Mouse (Mus musculus) frontal cortex, postnatal 36 days (tissue): ENCODE results near the gene Cyp4f18.
"Not testable (repeated sequence)": the region's sequence is repeated elsewhere in the genome, so short reads cannot be mapped to it uniquely, and the experiment has no call there.

Experiments
- DNase-seq, 2 experiments: peaks; one replicate each; pipeline ENCODE4 v3.0.0; 2022; ENCODE audit warnings: low spot score in 2 of 2

The Cyp4f18 gene

GRCm38 (mm10) chr8:72009473-72009872, at the start of gene Cyp4f18:
Cyp4f18 (minus strand) TSS chr8:72009626.
- no peak for DNase-seq

GRCm38 (mm10) chr8:72057643-72058042, 48.2 kb upstream of the Cyp4f18 start:
- DNase-seq, result not testable (repeated sequence)

DNA sequence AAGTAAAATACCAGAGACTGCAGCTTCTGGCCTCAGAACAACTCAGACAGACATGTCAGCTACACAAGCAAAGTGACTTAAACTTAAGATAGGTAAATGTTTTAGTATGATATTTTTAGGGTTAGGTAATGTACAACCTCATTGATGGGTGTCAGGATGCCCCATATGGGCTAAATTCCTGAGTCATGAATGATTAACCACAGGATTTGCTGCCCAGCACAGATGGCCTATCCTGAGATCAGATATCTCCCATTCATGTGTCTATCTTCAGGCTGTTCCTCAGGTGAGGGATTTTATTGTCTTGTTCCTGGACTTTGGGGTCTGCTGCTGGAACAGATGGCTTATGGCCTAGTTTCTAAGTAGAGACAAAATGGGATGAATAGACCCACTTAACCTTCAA, 45.2 kb upstream of the Cyp4f18 start:
- not testable (repeated sequence) for DNase-seq

DNA sequence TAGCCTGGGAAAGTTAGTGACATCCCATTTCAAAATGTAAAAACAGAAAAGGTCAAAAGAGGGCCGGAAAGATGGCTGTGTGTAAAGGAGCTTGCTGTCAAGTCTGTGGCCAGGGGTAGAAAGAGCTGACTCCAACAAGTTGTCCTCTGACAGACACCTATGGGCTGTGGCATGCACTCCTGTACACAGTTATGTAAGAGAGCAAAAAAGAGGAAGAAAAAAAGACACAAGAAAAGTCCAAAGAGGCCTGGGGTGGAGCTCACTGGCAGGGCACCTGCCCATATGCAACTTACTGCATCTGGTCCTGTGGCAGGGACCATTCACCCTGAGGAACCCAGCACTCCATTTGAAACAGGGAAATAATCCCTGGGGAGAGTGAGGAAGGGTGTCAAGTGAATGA, 33.1 kb upstream of the Cyp4f18 start:
- DNase-seq, result no peak

DNA sequence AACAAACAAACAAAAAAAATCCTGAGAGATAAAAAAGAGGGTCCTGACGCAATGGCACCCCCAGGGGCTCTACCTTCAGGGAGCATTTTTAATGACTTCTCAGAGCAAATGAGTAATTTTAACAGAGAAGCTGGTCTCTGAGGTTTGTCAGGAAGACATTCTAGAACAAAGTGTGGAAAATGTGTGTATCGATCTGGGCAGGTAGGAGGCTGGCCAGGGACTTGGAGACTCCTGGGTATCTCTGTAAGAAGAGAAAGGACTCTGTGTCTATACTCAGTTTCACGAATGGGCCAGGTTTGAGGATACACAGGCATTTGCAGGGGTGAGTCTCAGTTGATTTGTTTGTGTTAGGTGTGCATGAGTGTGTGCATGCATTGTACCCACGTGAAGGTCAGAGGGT, 31.5 kb upstream of the Cyp4f18 start, which contains the start of gene Olfr372:
Gene Olfr372, plus strand, starts transcription at position 301 of the 400 bp plus-strand sequence.
- DNase-seq, result not testable (repeated sequence)

DNA sequence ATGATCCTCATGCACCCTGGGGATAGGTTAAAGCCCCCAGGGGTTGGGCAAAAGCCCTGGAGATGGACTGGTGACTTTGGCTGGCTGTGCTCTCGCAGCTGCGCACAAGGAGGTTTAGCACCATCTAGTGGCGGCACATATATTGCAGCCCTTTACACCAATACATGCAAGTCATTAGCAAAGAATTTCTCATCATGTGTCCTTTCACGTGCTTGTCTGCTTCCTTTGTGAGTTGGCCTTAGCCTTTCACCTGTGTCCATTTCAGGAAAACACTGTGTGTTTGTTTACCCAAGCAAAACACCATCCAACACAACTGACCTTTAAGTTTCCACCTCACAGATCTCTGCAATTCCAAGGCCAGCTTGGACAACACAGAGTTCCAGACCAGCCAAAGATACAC, 23.5 kb upstream of the Cyp4f18 start:
- peak; percentile 22 to 55 for DNase-seq

GRCm38 (mm10) chr8:72024886-72025285, 15.5 kb upstream of the Cyp4f18 start:
- DNase-seq, result peak; percentile 19 to 48

GRCm38 (mm10) chr8:72019816-72020215, 10.4 kb upstream of the Cyp4f18 start:
- DNase-seq, result no peak

DNA sequence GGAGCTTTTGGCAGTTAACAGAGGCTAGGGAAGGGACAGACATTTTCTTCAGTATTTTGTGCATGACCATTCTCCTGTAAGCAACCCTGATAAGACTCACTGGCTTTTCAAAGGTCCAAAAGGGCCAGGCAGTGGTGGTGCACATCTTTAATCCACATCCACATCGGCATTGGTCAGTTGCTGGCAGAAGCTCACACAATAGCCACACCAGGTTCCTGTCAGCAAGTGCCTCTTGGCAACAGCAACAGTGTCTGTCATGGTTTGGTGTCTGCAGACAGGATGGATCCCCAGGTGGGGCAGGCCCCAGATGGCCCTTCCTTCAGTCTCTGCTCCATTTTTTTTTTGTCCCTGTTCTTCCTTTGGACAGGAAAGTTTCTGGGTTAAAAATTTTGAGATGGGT, 9.6 kb upstream of the Cyp4f18 start:
- not testable (repeated sequence) for DNase-seq

GRCm38 (mm10) chr8:72018141-72018540, 8.7 kb upstream of the Cyp4f18 start:
- DNase-seq, result peak; percentile 2 to 28

- not testable (repeated sequence) for DNase-seq
These were observed 7.9 kb upstream of the Cyp4f18 start for GRCm38 (mm10) chr8:72017339-72017738.

GRCm38 (mm10) chr8:72013506-72014228, 4.2 kb upstream of the Cyp4f18 start:
- DNase-seq, result not testable (repeated sequence)

GRCm38 (mm10) chr8:72008134-72008641, 1.2 kb downstream of the Cyp4f18 start:
- no peak for DNase-seq

DNA sequence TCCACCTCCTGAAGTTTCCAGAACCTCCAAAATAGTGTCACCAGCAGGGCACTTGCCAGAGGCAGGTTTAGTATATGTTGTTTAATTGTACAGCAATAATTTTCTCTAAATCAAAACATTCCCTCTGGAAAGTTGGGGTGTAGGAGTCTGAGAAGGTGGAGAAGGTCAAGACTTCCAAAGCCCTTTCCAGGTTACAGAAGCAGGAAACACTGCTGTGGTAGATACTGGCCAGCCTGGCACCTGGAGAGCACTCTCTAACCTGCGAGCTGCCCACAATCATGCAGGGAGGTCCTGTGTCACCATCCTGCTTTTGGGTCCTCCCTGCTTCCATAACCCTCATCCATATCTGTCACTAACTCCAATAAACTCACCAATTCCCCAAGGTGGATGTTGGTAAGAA, 2.7 kb downstream of the Cyp4f18 start:
- DNase-seq, result no peak

DNA sequence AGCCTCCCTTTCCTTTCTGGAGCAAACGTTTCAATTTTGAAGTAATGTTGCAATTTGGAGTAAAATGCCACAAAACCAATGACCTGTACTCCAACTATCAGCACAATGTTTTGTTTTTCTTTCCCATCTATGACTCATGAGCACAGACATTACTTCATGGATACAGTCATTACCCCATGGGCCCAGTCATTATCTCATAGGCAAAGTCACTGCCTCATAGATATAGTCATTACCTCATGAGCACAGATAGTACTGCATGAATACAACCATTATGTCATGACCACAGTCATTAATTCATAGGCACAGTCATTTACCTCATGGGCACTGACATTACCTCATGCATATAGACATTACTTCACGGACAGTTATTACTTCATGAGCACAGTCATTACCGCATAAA, 3.5 kb downstream of the Cyp4f18 start:
- no peak for DNase-seq

DNA sequence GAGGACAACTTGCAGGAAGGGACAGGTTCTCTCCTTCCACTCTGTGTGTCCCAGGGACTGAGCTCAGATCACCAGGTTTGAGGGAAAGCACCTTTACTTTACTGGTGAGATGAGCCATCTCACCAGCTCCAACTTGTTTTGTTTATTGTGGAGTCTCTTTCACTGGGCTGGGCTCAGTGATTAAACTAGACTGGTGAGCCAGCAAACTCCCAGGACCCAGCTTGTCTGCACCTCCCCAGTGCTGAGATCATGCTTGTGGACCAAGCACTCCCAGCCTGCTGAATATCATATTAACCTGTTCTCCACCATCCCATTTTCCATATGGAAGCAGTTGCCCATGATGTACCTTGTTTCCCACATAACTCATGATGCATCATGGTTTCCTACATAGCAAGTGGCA, 6.5 kb downstream of the Cyp4f18 start:
- DNase-seq, result no peak

- DNase-seq, result no peak
These were observed 9.2 kb downstream of the Cyp4f18 start for GRCm38 (mm10) chr8:72000223-72000622.

GRCm38 (mm10) chr8:71999434-71999833, 10.0 kb downstream of the Cyp4f18 start:
- no peak for DNase-seq

DNA sequence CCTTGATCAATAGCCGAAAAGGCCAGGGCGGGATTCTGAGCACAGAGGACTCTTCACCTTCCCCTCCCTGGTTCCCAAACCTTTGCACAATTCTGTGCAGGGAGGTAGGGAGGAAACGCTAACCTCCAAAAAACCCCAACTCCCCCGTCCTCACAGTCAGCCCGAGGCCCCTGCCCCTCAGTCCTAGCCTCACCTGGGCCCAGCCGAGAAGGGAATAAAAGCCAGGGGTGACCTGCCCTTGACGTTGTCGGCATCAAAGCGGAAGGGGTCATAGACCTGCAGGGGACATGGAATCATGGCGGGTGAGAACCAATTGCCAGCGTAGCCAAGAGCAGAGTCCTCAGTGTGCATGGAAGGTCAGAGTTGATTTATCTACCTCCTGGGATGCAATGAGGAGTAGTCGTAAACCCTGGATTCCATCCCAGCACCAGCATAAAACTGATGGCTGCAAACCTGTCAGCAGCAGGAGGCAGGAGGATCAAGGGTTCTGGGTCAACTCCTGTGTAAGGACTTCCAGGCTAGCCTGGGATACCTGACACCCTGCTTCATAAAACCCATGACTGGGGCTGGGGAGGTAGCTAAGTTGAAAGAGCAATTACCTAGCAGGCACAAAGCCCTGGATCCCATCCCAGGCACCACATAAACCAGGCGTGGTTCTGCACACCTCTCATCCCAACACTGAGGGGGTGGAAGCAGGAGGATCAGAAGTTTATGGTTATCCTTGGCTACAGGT, 20.4 kb downstream of the Cyp4f18 start:
- no peak for DNase-seq

DNA sequence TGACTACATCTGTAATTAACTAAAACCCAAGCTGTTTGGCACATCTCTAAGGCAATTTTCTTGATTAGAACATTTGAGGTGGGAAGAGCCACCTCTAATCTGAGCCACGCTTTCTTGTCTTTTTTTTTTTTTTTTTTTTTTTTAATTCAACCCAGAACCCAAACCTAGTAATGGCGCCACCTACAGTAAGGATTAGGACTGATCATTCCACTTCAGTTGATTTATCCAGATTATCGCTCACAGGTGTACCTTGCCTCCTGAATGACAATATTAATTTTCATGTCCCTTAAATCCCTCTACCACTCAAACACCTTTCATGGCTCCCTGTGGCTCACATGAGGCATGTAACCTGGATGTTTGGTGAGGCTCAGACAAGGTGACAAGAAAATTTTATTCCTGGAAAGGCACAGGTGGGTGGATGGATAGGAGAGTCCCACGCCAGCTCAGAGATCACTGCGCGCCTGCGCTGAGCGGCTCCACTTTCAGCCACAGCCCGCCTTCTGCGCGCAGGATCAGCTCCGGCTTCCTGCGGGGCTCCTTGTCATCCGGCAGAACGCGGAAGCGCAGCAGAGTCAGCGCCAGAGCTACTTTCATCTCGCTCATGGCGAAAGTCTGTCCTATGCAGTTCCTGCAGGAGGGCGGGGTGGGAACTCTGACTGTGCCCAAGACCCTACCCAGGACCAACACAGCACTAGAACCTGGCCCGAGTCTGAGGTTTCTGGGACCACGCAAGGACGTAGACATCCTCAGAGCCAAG, 21.1 kb downstream of the Cyp4f18 start:
- peak; percentile 76 to 79 for DNase-seq

- DNase-seq, result no peak
These were observed 24.8 kb downstream of the Cyp4f18 start for GRCm38 (mm10) chr8:71984601-71985000.

DNA sequence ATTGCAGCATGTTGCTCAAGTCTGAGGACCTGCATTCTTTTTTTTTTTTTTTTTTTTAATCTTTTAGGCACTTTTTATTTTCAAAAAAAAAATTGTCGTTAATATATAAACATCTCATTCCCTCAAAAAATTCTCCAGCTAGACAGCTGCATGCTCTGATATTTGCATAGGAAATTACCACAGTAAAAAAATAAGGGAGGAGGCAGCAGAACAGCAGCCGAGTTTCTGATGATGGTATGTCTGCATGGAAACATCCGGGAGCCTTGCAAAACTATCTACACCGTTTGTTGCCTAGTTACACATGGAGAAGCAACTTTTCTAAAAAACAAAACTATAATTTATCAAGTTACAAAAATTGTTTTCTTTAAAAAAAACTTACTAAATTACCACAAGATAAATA, 28.0 kb downstream of the Cyp4f18 start:
- no peak for DNase-seq
